Mouse (Mus musculus): ENCODE results near the gene Rmdn3. TPM values are rescaled to one million over a fixed set of nuclear protein-coding genes. Genes with fewer than 3 reads are reported as not detected.

Gene Rmdn3
- total and polyA plus RNA-seq, 2 experiments from 2014 or later: 34.7 to 39.8 TPM

GRCm38 (mm10) chr2:119171574-119171973 is 14.7 kb upstream of the Rmdn3 start:
- no peak for ATAC-seq
- no peak overlapping the region for H3K4me3 ChIP-seq (ENCODE audit: low read length)
- no peaks in the 10 kb centered on the region for H3K27me3 ChIP-seq (ENCODE audit: insufficient read depth, low read length)
- TF ChIP-seq CTCF (IDR thresholded peaks at IDR 0.05; ENCODE audit: low read depth): no peak
- H3K4me1 ChIP-seq (ENCODE audit: insufficient read depth, low read length): peaks cover 13% of the 10 kb centered on the region; the same call in 1 of the 2 replicates
- 76% methylated on average over 8 of the region's 8 CpGs for WGBS
- no peak overlapping the region for H3K27ac ChIP-seq
- no peaks in the 10 kb centered on the region for H3K36me3 ChIP-seq (ENCODE audit: insufficient read depth, low read length)
- no peaks in the 10 kb centered on the region for H3K9me3 ChIP-seq (ENCODE audit: low read length)
- H3K9ac ChIP-seq (replicated peaks; ENCODE audit: low read length): no peak overlapping the region
- peak; percentile 23 for DNase-seq (ENCODE audit: low spot score)
- no peak overlapping the region for H3K4me2 ChIP-seq (ENCODE audit: low read depth, low read length)

- WGBS: 89% methylated on average over 2 of the region's 2 CpGs
- Histone ChIP-seq H3K27me3 (ENCODE audit: insufficient read depth, low read length) (peaks cover 3% of the 10 kb centered on the region; the same call in 1 of the 2 replicates), H3K36me3 (ENCODE audit: insufficient read depth, low read length) (no peaks in the 10 kb centered on the region), H3K4me3 (ENCODE audit: low read length) (no peak overlapping the region), H3K9me3 (ENCODE audit: low read length) (no peaks in the 10 kb centered on the region), H3K4me1 (ENCODE audit: insufficient read depth, low read length) (peaks cover 15% of the 10 kb centered on the region; the same call in 1 of the 2 replicates), H3K4me2 (ENCODE audit: low read depth, low read length) (no peak overlapping the region), H3K9ac (replicated peaks; ENCODE audit: low read length) (no peak overlapping the region), H3K27ac (no peak overlapping the region)
- ATAC-seq (no peak), DNase-seq (ENCODE audit: low spot score) (no peak)
- TF ChIP-seq CTCF (IDR thresholded peaks at IDR 0.05; ENCODE audit: low read depth): no peak
Observed at GRCm38 (mm10) chr2:119170282-119170681, 13.4 kb upstream of the Rmdn3 start.

- peak overlapping the region; percentile 43 for H3K9ac ChIP-seq (replicated peaks; ENCODE audit: low read length)
- TF ChIP-seq CTCF (IDR thresholded peaks at IDR 0.05; ENCODE audit: low read depth): no peak
- H3K9me3 ChIP-seq (ENCODE audit: low read length): no peaks in the 10 kb centered on the region
- no peak overlapping the region for H3K27ac ChIP-seq
- WGBS: 5% methylated on average over 25 of the region's 26 CpGs
- no peaks in the 10 kb centered on the region for H3K36me3 ChIP-seq (ENCODE audit: insufficient read depth, low read length)
- H3K27me3 ChIP-seq (ENCODE audit: insufficient read depth, low read length): peaks cover 3% of the 10 kb centered on the region; the same call in 1 of the 2 replicates
- no peak for ATAC-seq
- peak overlapping the region; percentile 54 for H3K4me3 ChIP-seq (ENCODE audit: low read length)
- DNase-seq (ENCODE audit: low spot score): no peak
- peak overlapping the region; percentile 100 for H3K4me2 ChIP-seq (ENCODE audit: low read depth, low read length)
- peaks cover 8% of the 10 kb centered on the region; the same call in 1 of the 2 replicates for H3K4me1 ChIP-seq (ENCODE audit: insufficient read depth, low read length)
Observed at GRCm38 (mm10) chr2:119167866-119168256, 11.0 kb upstream of the Rmdn3 start.

GRCm38 (mm10) chr2:119166901-119167865 is 10.3 kb upstream of the Rmdn3 start, which contains the start of gene Gchfr:
Gchfr (plus strand) TSS chr2:119167773.
- Histone ChIP-seq H3K4me3 (ENCODE audit: low read length) (peak within 1 kb of the TSS; percentile 54), H3K36me3 (ENCODE audit: insufficient read depth, low read length) (no peaks in the 10 kb centered on the region), H3K27ac (no peak within 1 kb of the TSS), H3K4me1 (ENCODE audit: insufficient read depth, low read length) (peaks cover 7% of the 10 kb centered on the region; the same call in 1 of the 2 replicates), H3K27me3 (ENCODE audit: insufficient read depth, low read length) (peaks cover 3% of the 10 kb centered on the region; the same call in 1 of the 2 replicates), H3K4me2 (ENCODE audit: low read depth, low read length) (peak within 1 kb of the TSS; percentile 100), H3K9me3 (ENCODE audit: low read length) (no peaks in the 10 kb centered on the region), H3K9ac (replicated peaks; ENCODE audit: low read length) (peak within 1 kb of the TSS; percentile 43)
- DNase-seq (ENCODE audit: low spot score): peak; percentile 71
- peak; percentile 83 for ATAC-seq
- peak; percentile 20; the same call in 1 of the 2 replicates for TF ChIP-seq CTCF (IDR thresholded peaks at IDR 0.05; ENCODE audit: low read depth)
- under 1% methylated on average over 56 of the region's 60 CpGs for WGBS

GRCm38 (mm10) chr2:119165401-119165800 is 8.6 kb upstream of the Rmdn3 start:
- H3K9ac ChIP-seq (replicated peaks; ENCODE audit: low read length): no peak overlapping the region
- TF ChIP-seq CTCF (IDR thresholded peaks at IDR 0.05; ENCODE audit: low read depth): no peak
- H3K36me3 ChIP-seq (ENCODE audit: insufficient read depth, low read length): no peaks in the 10 kb centered on the region
- H3K4me1 ChIP-seq (ENCODE audit: insufficient read depth, low read length): peaks cover 7% of the 10 kb centered on the region; the same call in 1 of the 2 replicates
- H3K27ac ChIP-seq: no peak overlapping the region
- peaks cover 3% of the 10 kb centered on the region; the same call in 1 of the 2 replicates for H3K27me3 ChIP-seq (ENCODE audit: insufficient read depth, low read length)
- ATAC-seq (no peak), DNase-seq (ENCODE audit: low spot score) (no peak)
- H3K4me2 ChIP-seq (ENCODE audit: low read depth, low read length): no peak overlapping the region
- H3K9me3 ChIP-seq (ENCODE audit: low read length): no peaks in the 10 kb centered on the region
- no peak overlapping the region for H3K4me3 ChIP-seq (ENCODE audit: low read length)

GRCm38 (mm10) chr2:119163999-119164398 is 7.2 kb upstream of the Rmdn3 start:
- TF ChIP-seq CTCF (IDR thresholded peaks at IDR 0.05; ENCODE audit: low read depth): no peak
- Histone ChIP-seq H3K9me3 (ENCODE audit: low read length) (no peaks in the 10 kb centered on the region), H3K36me3 (ENCODE audit: insufficient read depth, low read length) (no peaks in the 10 kb centered on the region), H3K27me3 (ENCODE audit: insufficient read depth, low read length) (peaks cover 3% of the 10 kb centered on the region; the same call in 1 of the 2 replicates), H3K4me1 (ENCODE audit: insufficient read depth, low read length) (peaks cover 7% of the 10 kb centered on the region; the same call in 1 of the 2 replicates), H3K4me3 (ENCODE audit: low read length) (no peak overlapping the region), H3K27ac (no peak overlapping the region), H3K4me2 (ENCODE audit: low read depth, low read length) (no peak overlapping the region), H3K9ac (replicated peaks; ENCODE audit: low read length) (no peak overlapping the region)
- 89% methylated on average over 4 of the region's 4 CpGs for WGBS
- ATAC-seq: no peak
- DNase-seq (ENCODE audit: low spot score): no peak

Measured in hindbrain, postnatal 0 days (tissue).